Mouse (Mus musculus) olfactory bulb, adult 2 months (tissue): ENCODE results near the gene Nr1h3.

Experiments
- CTCF ChIP-seq: fragments of 200-500 bp; IDR thresholded peaks from 2 replicates; pipeline ENCODE4 v1.5.1; 2012; ENCODE audit warnings: low read depth, mild to moderate bottlenecking, low read length, moderate library complexity; ENCODE audit not compliant: insufficient read depth
- POLR2A ChIP-seq: fragments of 200-500 bp; IDR thresholded peaks from 2 replicates; pipeline ENCODE4 v1.6.1; 2012; ENCODE audit warnings: mild to moderate bottlenecking, low read depth, low read length, moderate library complexity; ENCODE audit not compliant: insufficient read depth

- TF ChIP-seq POLR2A (no peak), CTCF (no peak)
These were observed 42.0 kb downstream of the Nr1h3 start for GRCm38 (mm10) chr2:91160591-91160990.
